Mouse (Mus musculus) E14TG2a.4 (cell line): ENCODE results near the gene Hcar2.

ENCODE experiments used
- CTCF ChIP-seq: conservative IDR thresholded peaks from 2 replicates; pipeline ENCODE4 v1.5.1; 2014; ENCODE audit warnings: low read length
- NANOG ChIP-seq: IDR thresholded peaks from 2 replicates; pipeline ENCODE4 v1.6.1; 2014; ENCODE audit warnings: borderline replicate concordance, low read length, mixed read lengths

DNA sequence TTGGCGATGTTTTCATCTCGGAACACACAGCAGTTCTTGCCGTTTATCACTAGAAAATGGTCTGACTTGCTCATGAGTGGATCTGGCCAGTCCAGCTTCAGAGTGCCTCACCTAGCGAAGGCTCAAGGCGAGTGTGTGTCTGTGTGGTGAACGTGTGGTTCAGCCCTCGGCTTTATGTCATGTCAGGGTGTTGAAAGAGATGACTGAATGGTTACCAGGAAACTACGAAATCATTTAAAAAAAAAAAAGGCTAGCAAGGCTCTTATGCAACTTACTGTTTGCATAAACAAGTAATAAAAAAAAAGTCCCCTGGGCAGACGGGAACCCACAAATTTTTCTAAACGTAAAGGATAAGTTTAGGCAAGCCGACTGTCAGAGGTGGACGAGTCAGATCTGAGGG is at the start of gene Hcar2:
- TF ChIP-seq CTCF (no peak), NANOG (no peak)
